25 mouse cellular contexts compared by ENCODE assay signal in the genomic region with DNA sequence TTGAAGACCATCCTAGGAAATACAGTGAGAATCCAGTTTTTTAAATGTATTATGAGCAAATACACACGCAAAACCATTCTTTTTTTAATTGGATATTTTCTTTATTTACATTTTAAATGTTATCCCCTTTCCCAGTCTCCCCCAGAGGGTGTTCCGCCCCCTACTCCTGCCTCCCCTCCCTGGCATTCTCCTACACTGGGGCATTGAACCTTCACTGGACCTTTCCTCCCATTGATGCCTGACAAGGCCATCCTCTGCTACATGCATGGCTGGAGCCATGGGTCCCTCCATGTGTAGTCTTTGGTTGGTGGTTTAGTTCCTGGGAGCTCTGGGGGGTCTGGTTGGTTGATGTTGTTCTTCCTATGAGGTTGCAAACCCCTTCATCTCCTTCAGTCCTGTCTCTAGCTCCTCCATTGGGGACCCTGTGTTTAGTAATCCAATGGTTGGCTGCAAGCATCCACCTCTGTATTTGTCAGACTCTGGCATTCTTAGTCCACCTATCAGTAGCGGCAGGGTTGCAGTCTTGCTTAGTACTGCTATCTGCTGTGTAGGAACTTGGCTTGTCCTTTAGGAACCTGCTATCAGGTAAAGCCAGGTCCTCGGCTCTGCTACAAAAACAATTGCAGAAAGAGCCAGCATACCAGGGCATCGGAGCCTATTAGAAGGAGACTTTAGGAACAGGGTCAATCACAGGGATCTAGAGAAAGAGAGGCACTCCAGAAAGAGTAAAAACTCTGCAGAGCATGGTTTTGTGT. TPM values are rescaled to one million over a fixed set of nuclear protein-coding genes. Genes with fewer than 3 reads are reported as not detected.
DNase-seq lines count a peak whose midpoint lies in the region; ATAC-seq and TF ChIP-seq lines count a peak whose summit lies in the region.
"Had no signal": no experiment of that assay in that cellular context is flagged by ENCODE, and none has a peak within 500 bp of the region (broad histone marks: within the 10 kb centered on the region; RNA-seq: fewer than 3 reads in every experiment).

No protein-coding gene starts in this region.

- H3K4me3 ChIP-seq in heart, embryonic 11.5 days (ENCODE audit: low read depth, low read length): no peak overlapping the region
- no peak overlapping the region for H3K4me3 ChIP-seq in kidney, embryonic 14.5 days (ENCODE audit: low read length)
- no peak overlapping the region for H3K4me3 ChIP-seq in kidney, embryonic 16.5 days (ENCODE audit: low read length)
- no peak overlapping the region for H3K4me3 ChIP-seq in kidney, adult 2 months (ENCODE audit: insufficient read depth, low read depth, low read length)
- H3K4me3 ChIP-seq in testis, adult 2 months (ENCODE audit: control insufficient read depth, low read depth, low read length): peak overlapping the region; percentile 83
- H3K4me3 ChIP-seq: embryonic facial prominence, embryonic 10.5 days; embryonic facial prominence, embryonic 12.5 days; forebrain, embryonic 13.5 days had no signal

- no peak for DNase-seq in heart, adult 8-10 months (ENCODE audit: low spot score)
- no peak for DNase-seq in kidney, postnatal 25 days
- no peak for DNase-seq in kidney, adult 2 months
- no peak for DNase-seq in testis, postnatal 10 days (ENCODE audit: low spot score)
- DNase-seq: adrenal gland, adult 8-10 months; adrenal gland, postnatal 14 days; adrenal gland, postnatal 36 days; B cell, adult 2 months; cerebellum, adult 11-12 months; cerebellum, adult 2 months; cerebellum, adult 9-10 months; cerebellum, postnatal 10 days; cerebellum, postnatal 25 days had no signal

- H3K4me2 ChIP-seq in heart, embryonic 11.5 days: no peak overlapping the region
- H3K4me2 ChIP-seq in kidney, embryonic 14.5 days (replicated peaks; ENCODE audit: low read depth, low read length): no peak overlapping the region
- no peak overlapping the region for H3K4me2 ChIP-seq in kidney, embryonic 16.5 days (replicated peaks; ENCODE audit: low read depth, low read length)
- H3K4me2 ChIP-seq: embryonic facial prominence, embryonic 12.5 days; forebrain, embryonic 13.5 days had no signal

- no peak overlapping the region for H3K9ac ChIP-seq in heart, embryonic 11.5 days (ENCODE audit: low read depth, low read length)
- no peak overlapping the region for H3K9ac ChIP-seq in kidney, embryonic 14.5 days (ENCODE audit: low read depth, low read length)
- H3K9ac ChIP-seq in kidney, embryonic 16.5 days (replicated peaks; ENCODE audit: low read length): no peak overlapping the region
- H3K9ac ChIP-seq: embryonic facial prominence, embryonic 12.5 days; forebrain, embryonic 13.5 days had no signal

- no peaks in the 10 kb centered on the region for H3K36me3 ChIP-seq in heart, embryonic 11.5 days (ENCODE audit: control insufficient read depth, insufficient read depth, low read length)
- no peaks in the 10 kb centered on the region for H3K36me3 ChIP-seq in kidney, embryonic 14.5 days (ENCODE audit: control insufficient read depth, insufficient read depth, low read length)
- H3K36me3 ChIP-seq in kidney, embryonic 16.5 days (ENCODE audit: insufficient read depth, low read length): no peaks in the 10 kb centered on the region
- H3K36me3 ChIP-seq in kidney, adult 2 months (ENCODE audit: control insufficient read depth, insufficient read depth, low read length): no peaks in the 10 kb centered on the region
- no peaks in the 10 kb centered on the region for H3K36me3 ChIP-seq in testis, adult 2 months (ENCODE audit: control insufficient read depth, insufficient read depth, low read length)
- H3K36me3 ChIP-seq: embryonic facial prominence, embryonic 10.5 days; embryonic facial prominence, embryonic 12.5 days; G1E had no signal

- TF ChIP-seq POLR2A in kidney, adult 2 months (IDR thresholded peaks at IDR 0.05; ENCODE audit: low read depth, low read length): no peak
- no peak for TF ChIP-seq POLR2A in testis, adult 2 months (IDR thresholded peaks at IDR 0.05; ENCODE audit: control insufficient read depth, low read depth, low read length)

- no peaks in the 10 kb centered on the region for H3K4me1 ChIP-seq in heart, embryonic 11.5 days (ENCODE audit: control insufficient read depth, insufficient read depth, low read length)
- H3K4me1 ChIP-seq in kidney, embryonic 14.5 days (ENCODE audit: control insufficient read depth, insufficient read depth, low read length): no peaks in the 10 kb centered on the region
- H3K4me1 ChIP-seq in kidney, embryonic 16.5 days (ENCODE audit: insufficient read depth, low read length): 0 out of 2 replicates have a peak, but pooled peaks cover 2% of the 10 kb centered on the region
- no peaks in the 10 kb centered on the region; the same call in 1 of the 2 replicates for H3K4me1 ChIP-seq in kidney, adult 2 months (ENCODE audit: control insufficient read depth, insufficient read depth, low read length)
- H3K4me1 ChIP-seq in testis, adult 2 months (ENCODE audit: control insufficient read depth, insufficient read depth, low read length): peaks cover 3% of the 10 kb centered on the region
- H3K4me1 ChIP-seq: embryonic facial prominence, embryonic 10.5 days; embryonic facial prominence, embryonic 12.5 days; forebrain, embryonic 13.5 days had no signal

- TF ChIP-seq CTCF in kidney, adult 2 months (conservative IDR thresholded peaks at IDR 0.05; ENCODE audit: insufficient read depth, insufficient read length, low read depth, low read length): no peak
- no peak for TF ChIP-seq CTCF in testis, adult 2 months (IDR thresholded peaks at IDR 0.05; ENCODE audit: control insufficient read depth, insufficient read depth, insufficient replicate concordance, low read depth, low read length)

- H3K27ac ChIP-seq in heart, embryonic 11.5 days (ENCODE audit: low read depth, low read length): peak overlapping the region; percentile 29; the same call in 1 of the 2 replicates
- no peak overlapping the region for H3K27ac ChIP-seq in kidney, embryonic 14.5 days (ENCODE audit: low read depth, low read length)
- no peak overlapping the region for H3K27ac ChIP-seq in kidney, embryonic 16.5 days (ENCODE audit: low read length)
- no peak overlapping the region for H3K27ac ChIP-seq in kidney, adult 2 months (ENCODE audit: insufficient read depth, low read depth, low read length)
- peak overlapping the region; percentile 52 for H3K27ac ChIP-seq in testis, adult 2 months (ENCODE audit: control insufficient read depth, insufficient read depth, low read depth, low read length)
- H3K27ac ChIP-seq: embryonic facial prominence, embryonic 10.5 days; embryonic facial prominence, embryonic 12.5 days; forebrain, embryonic 13.5 days had no signal

- no peaks in the 10 kb centered on the region for H3K27me3 ChIP-seq in heart, embryonic 11.5 days (ENCODE audit: control insufficient read depth, insufficient read depth, low read length)
- H3K27me3 ChIP-seq in kidney, embryonic 14.5 days (ENCODE audit: control insufficient read depth, insufficient read depth, low read length): no peaks in the 10 kb centered on the region
- H3K27me3 ChIP-seq in kidney, embryonic 16.5 days (ENCODE audit: insufficient read depth, low read length): no peaks in the 10 kb centered on the region
- no peaks in the 10 kb centered on the region for H3K27me3 ChIP-seq in kidney, adult 2 months (replicated peaks; ENCODE audit: control insufficient read depth, insufficient read depth, low read length)
- no peaks in the 10 kb centered on the region for H3K27me3 ChIP-seq in testis, adult 2 months (ENCODE audit: control insufficient read depth, insufficient read depth, low read length)
- H3K27me3 ChIP-seq: CH12.LX; embryonic facial prominence, embryonic 12.5 days; forebrain, embryonic 13.5 days; Patski had no signal

- ATAC-seq in heart, embryonic 11.5 days (replicated peaks; ENCODE audit: insufficient number of reproducible peaks, low FRiP score, low TSS enrichment): peak; percentile 77
- ATAC-seq in kidney, embryonic 14.5 days (ENCODE audit: low FRiP score, low TSS enrichment): peak; percentile 62; the same call in 1 of the 2 replicates
- 0 out of 2 replicates have a peak, but pooled peaks have one; percentile 19 for ATAC-seq in kidney, embryonic 16.5 days (ENCODE audit: low FRiP score, low TSS enrichment)
- ATAC-seq: activated CD4-positive, CD25-positive, alpha-beta regulatory T cell, adult 4 months; CD4-positive, CD25-positive, alpha-beta regulatory T cell, adult 4 months; forebrain, embryonic 13.5 days; Patski had no signal

- 66% methylated on average over 5 of the region's 5 CpGs for WGBS in heart, embryonic 11.5 days (ENCODE audit: insufficient replicate concordance)
- WGBS in kidney, embryonic 14.5 days: 84% methylated on average over 5 of the region's 5 CpGs
- WGBS in kidney, embryonic 16.5 days: 79% methylated on average over 5 of the region's 5 CpGs
- 92% methylated on average over 5 of the region's 5 CpGs for WGBS in kidney, adult 2 months

- no peaks in the 10 kb centered on the region for H3K9me3 ChIP-seq in heart, embryonic 11.5 days (replicated peaks; ENCODE audit: control insufficient read depth, low read length)
- no peaks in the 10 kb centered on the region for H3K9me3 ChIP-seq in kidney, embryonic 14.5 days (ENCODE audit: control insufficient read depth, low read length)
- H3K9me3 ChIP-seq in kidney, embryonic 16.5 days (ENCODE audit: low read length): no peaks in the 10 kb centered on the region
- H3K9me3 ChIP-seq: embryonic facial prominence, embryonic 10.5 days; embryonic facial prominence, embryonic 12.5 days; forebrain, embryonic 13.5 days had no signal

RNA-seq across cellular contexts. Expression of a gene that starts 8.9 kb away (rescaled TPM):
- polyA plus RNA-seq in heart, embryonic 11.5 days (2014; fragmentation: Nextera tagmentation; extraction: Ambion mirVana): 45.8 and 51.7 TPM in 2 replicates
- 1 to 10 TPM; 4.2 to 8.5 (median 5.5) TPM for total RNA-seq in heart, adult 8-10 months (2022)
- 9.5 and 15.2 TPM in 2 replicates for polyA plus RNA-seq in kidney, embryonic 14.5 days (2014; fragmentation: Nextera tagmentation; extraction: Ambion mirVana)
- polyA plus RNA-seq in kidney, embryonic 16.5 days (2015; fragmentation: Nextera tagmentation; extraction: Ambion mirVana): 18.3 and 19.5 TPM in 2 replicates
- 20.6 and 28.7 TPM in 2 replicates for polyA plus RNA-seq in kidney, adult 2 months (2012; rRNA removed)
- 18.8 and 21.2 TPM in 2 replicates for polyA plus RNA-seq in testis, adult 2 months (2012; rRNA removed)
- polyA plus RNA-seq: Patski had no signal

Comparison
In these comparisons a context has a peak if more than half of its experiments do, and no peak if none do; other contexts are left out.
1. ATAC-seq: peak in every context shown above with its lines; median percentile 77 in heart, embryonic 11.5 days; 62 in kidney, embryonic 14.5 days; 19 in kidney, embryonic 16.5 days.
2. H3K27ac ChIP-seq: peak in heart, embryonic 11.5 days (single experiment) and testis, adult 2 months (single experiment); none in kidney, embryonic 14.5 days (single experiment), kidney, embryonic 16.5 days (single experiment) and kidney, adult 2 months (single experiment).